Mouse (Mus musculus) kidney, embryonic 16.5 days (tissue): ENCODE results near the gene Ccn2. TPM values are rescaled to one million over a fixed set of nuclear protein-coding genes. Genes with fewer than 3 reads are reported as not detected.

Source experiments
- ATAC-seq: fragments of 200-750 bp; cut with Nextera tagmentation; 2 replicates; pipeline ENCODE4 v1.8.0; 2017; ENCODE audit warnings: moderate TSS enrichment; ENCODE audit not compliant: low FRiP score, low TSS enrichment
- H3K27ac ChIP-seq: fragments of 300-500 bp; sonication (generic); 2 replicates; pipeline ENCODE4 v1.5.1; 2014; ENCODE audit warnings: low read length
- H3K27me3 ChIP-seq: fragments of 300-500 bp; sonication (generic); 2 replicates; pipeline ENCODE4 v1.6.1; 2014; ENCODE audit warnings: low read length, control low read depth, mixed read lengths; ENCODE audit not compliant: insufficient read depth
- H3K36me3 ChIP-seq: fragments of 300-500 bp; sonication (generic); 2 replicates; pipeline ENCODE4 v1.6.1; 2014; ENCODE audit warnings: low read length, control low read depth, mixed read lengths; ENCODE audit not compliant: insufficient read depth
- H3K4me1 ChIP-seq: fragments of 300-500 bp; sonication (generic); 2 replicates; pipeline ENCODE4 v1.6.1; 2014; ENCODE audit warnings: low read length, control low read depth, mixed read lengths; ENCODE audit not compliant: insufficient read depth
- H3K4me2 ChIP-seq: fragments of 300-500 bp; sonication (generic); replicated peaks from 2 replicates; pipeline ENCODE4 v1.6.1; 2014; ENCODE audit warnings: low read depth, low read length
- H3K4me3 ChIP-seq: fragments of 300-500 bp; sonication (generic); 2 replicates; pipeline ENCODE4 v1.5.1; 2014; ENCODE audit warnings: mild to moderate bottlenecking, low read length
- H3K9ac ChIP-seq: fragments of 300-500 bp; sonication (generic); replicated peaks from 2 replicates; pipeline ENCODE4 v1.6.1; 2014; ENCODE audit warnings: low read length
- H3K9me3 ChIP-seq: fragments of 300-500 bp; sonication (generic); 2 replicates; pipeline ENCODE4 v1.6.1; 2016; ENCODE audit warnings: low read length, control low read depth
- WGBS: fragments of 180-500 bp; shearing (Covaris S2); extraction: QIAGEN DNeasy Blood & Tissue Kit; methylation state at CpG from one replicate; pipeline ENCODE4 v1.1.7; 2014; 5-methylcytosine and 5-hydroxymethylcytosine counted together
- polyA plus RNA-seq: library from polyadenylated mRNA; unstranded; fragments of >200 nt; fragmentation: Nextera tagmentation; extraction: Ambion mirVana; gene quantifications from 2 replicates; pipeline ENCODE4 v1.2.1, GENCODE M21; 2015

Ccn2 gene
- polyA plus RNA-seq, 1 experiment from 2014 or later: 12.2 TPM

GRCm38 (mm10) chr10:24589238-24589637 lies 6.0 kb upstream of the Ccn2 start:
- peaks cover 23% of the 10 kb centered on the region for H3K4me1 ChIP-seq

GRCm38 (mm10) chr10:24590546-24590945 lies 4.7 kb upstream of the Ccn2 start:
- 70% methylated on average over 4 of the region's 4 CpGs for WGBS
- no peak for ATAC-seq
- peaks cover 29% of the 10 kb centered on the region for H3K4me1 ChIP-seq
- no peak overlapping the region for H3K27ac ChIP-seq
- no peaks in the 10 kb centered on the region for H3K36me3 ChIP-seq
- H3K4me3 ChIP-seq: no peak overlapping the region
- no peak overlapping the region for H3K4me2 ChIP-seq
- H3K27me3 ChIP-seq: no peaks in the 10 kb centered on the region
- H3K9ac ChIP-seq: no peak overlapping the region
- no peaks in the 10 kb centered on the region for H3K9me3 ChIP-seq

More at GRCm38 (mm10) chr10:24589238-24589637, 6.0 kb upstream of the Ccn2 start:
- no peaks in the 10 kb centered on the region for H3K27me3 ChIP-seq
- no peak overlapping the region for H3K27ac ChIP-seq
- WGBS: 90% methylated on average over 9 of the region's 9 CpGs
- H3K9me3 ChIP-seq: no peaks in the 10 kb centered on the region
- H3K4me2 ChIP-seq: no peak overlapping the region
- H3K4me3 ChIP-seq: no peak overlapping the region
- H3K36me3 ChIP-seq: no peaks in the 10 kb centered on the region
- ATAC-seq: no peak
- H3K9ac ChIP-seq: no peak overlapping the region

- H3K9me3 ChIP-seq: no peaks in the 10 kb centered on the region
- H3K27ac ChIP-seq: no peak overlapping the region
- ATAC-seq: no peak
- H3K4me3 ChIP-seq: no peak overlapping the region
- no peak overlapping the region for H3K4me2 ChIP-seq
- no peaks in the 10 kb centered on the region for H3K36me3 ChIP-seq
- 22% methylated on average over 4 of the region's 4 CpGs for WGBS
- no peaks in the 10 kb centered on the region for H3K27me3 ChIP-seq
- H3K9ac ChIP-seq: no peak overlapping the region
- H3K4me1 ChIP-seq: peaks cover 34% of the 10 kb centered on the region
Measured at GRCm38 (mm10) chr10:24591136-24591535, 4.1 kb upstream of the Ccn2 start.

- no peaks in the 10 kb centered on the region for H3K9me3 ChIP-seq
- H3K27me3 ChIP-seq: no peaks in the 10 kb centered on the region
- peaks cover 40% of the 10 kb centered on the region for H3K4me1 ChIP-seq
- H3K4me3 ChIP-seq: no peak overlapping the region
- WGBS: 69% methylated on average over 5 of the region's 5 CpGs
- no peak overlapping the region for H3K4me2 ChIP-seq
- no peaks in the 10 kb centered on the region for H3K36me3 ChIP-seq
- peak overlapping the region; percentile 44; the same call in 1 of the 2 replicates for H3K27ac ChIP-seq
- no peak overlapping the region for H3K9ac ChIP-seq
- no peak for ATAC-seq
Measured at GRCm38 (mm10) chr10:24591741-24592140, 3.5 kb upstream of the Ccn2 start.

GRCm38 (mm10) chr10:24592318-24592717 lies 2.9 kb upstream of the Ccn2 start:
- WGBS: 45% methylated on average over 2 of the region's 2 CpGs

GRCm38 (mm10) chr10:24592969-24593368 lies 2.3 kb upstream of the Ccn2 start:
- Histone ChIP-seq H3K4me1 (peaks cover 41% of the 10 kb centered on the region), H3K9ac (no peak overlapping the region), H3K27me3 (no peaks in the 10 kb centered on the region), H3K4me2 (no peak overlapping the region), H3K36me3 (no peaks in the 10 kb centered on the region), H3K27ac (no peak overlapping the region), H3K9me3 (no peaks in the 10 kb centered on the region), H3K4me3 (no peak overlapping the region)
- ATAC-seq: no peak
- 46% methylated on average over 7 of the region's 7 CpGs for whole genome bisulfite sequencing

More at GRCm38 (mm10) chr10:24592318-24592717, 2.9 kb upstream of the Ccn2 start:
- no peaks in the 10 kb centered on the region for H3K36me3 ChIP-seq
- no peak for ATAC-seq
- H3K9ac ChIP-seq: no peak overlapping the region
- H3K9me3 ChIP-seq: no peaks in the 10 kb centered on the region
- peaks cover 41% of the 10 kb centered on the region for H3K4me1 ChIP-seq
- no peak overlapping the region for H3K27ac ChIP-seq
- no peaks in the 10 kb centered on the region for H3K27me3 ChIP-seq
- H3K4me2 ChIP-seq: no peak overlapping the region
- H3K4me3 ChIP-seq: no peak overlapping the region

GRCm38 (mm10) chr10:24593556-24593955 lies 1.7 kb upstream of the Ccn2 start:
- no peaks in the 10 kb centered on the region for H3K9me3 ChIP-seq
- no peak overlapping the region for H3K4me2 ChIP-seq
- H3K27ac ChIP-seq: no peak overlapping the region
- no peaks in the 10 kb centered on the region for H3K36me3 ChIP-seq
- H3K9ac ChIP-seq: no peak overlapping the region
- no peak for ATAC-seq
- H3K27me3 ChIP-seq: no peaks in the 10 kb centered on the region
- H3K4me3 ChIP-seq: no peak overlapping the region
- 83% methylated on average over 4 of the region's 4 CpGs for WGBS
- peaks cover 41% of the 10 kb centered on the region for H3K4me1 ChIP-seq

GRCm38 (mm10) chr10:24596003-24596868 lies 994 bp downstream of the Ccn2 start:
- peak overlapping the region; percentile 58 for H3K4me3 ChIP-seq
- H3K9ac ChIP-seq: peak overlapping the region; percentile 85
- H3K9me3 ChIP-seq: no peaks in the 10 kb centered on the region
- 22% methylated on average over 31 of the region's 31 CpGs for WGBS
- H3K4me1 ChIP-seq: peaks cover 38% of the 10 kb centered on the region
- H3K4me2 ChIP-seq: peak overlapping the region; percentile 64
- ATAC-seq: peak; percentile 37
- H3K27ac ChIP-seq: peak overlapping the region; percentile 96
- no peaks in the 10 kb centered on the region for H3K27me3 ChIP-seq
- H3K36me3 ChIP-seq: no peaks in the 10 kb centered on the region

- peak overlapping the region; percentile 64 for H3K4me2 ChIP-seq
- ATAC-seq: no peak
- no peaks in the 10 kb centered on the region for H3K36me3 ChIP-seq
- peaks cover 38% of the 10 kb centered on the region for H3K4me1 ChIP-seq
- H3K9ac ChIP-seq: no peak overlapping the region; the same call in 1 of the 2 replicates
- no peaks in the 10 kb centered on the region for H3K9me3 ChIP-seq
- no peaks in the 10 kb centered on the region for H3K27me3 ChIP-seq
- H3K4me3 ChIP-seq: peak overlapping the region; percentile 58
- peak overlapping the region; percentile 33 for H3K27ac ChIP-seq
- 61% methylated on average over 7 of the region's 7 CpGs for WGBS
Measured at GRCm38 (mm10) chr10:24596869-24597339, 1.7 kb downstream of the Ccn2 start.

- 84% methylated on average over 4 of the region's 4 CpGs for WGBS
- H3K27me3 ChIP-seq: no peaks in the 10 kb centered on the region
Measured at GRCm38 (mm10) chr10:24597789-24598188, 2.5 kb downstream of the Ccn2 start.

More at GRCm38 (mm10) chr10:24597789-24598188, 2.5 kb downstream of the Ccn2 start:
- Histone ChIP-seq H3K4me2 (no peak overlapping the region), H3K36me3 (no peaks in the 10 kb centered on the region), H3K27ac (no peak overlapping the region), H3K9me3 (no peaks in the 10 kb centered on the region), H3K4me3 (no peak overlapping the region), H3K4me1 (peaks cover 31% of the 10 kb centered on the region), H3K9ac (no peak overlapping the region)
- ATAC-seq: no peak
